Mouse (Mus musculus) kidney, embryonic 14.5 days (tissue): ENCODE results near the gene Gpr27. TPM values are rescaled to one million over a fixed set of nuclear protein-coding genes. Genes with fewer than 3 reads are reported as not detected.

ENCODE experiments used
- ATAC-seq: fragments of 200-750 bp; cut with Nextera tagmentation; 2 replicates; pipeline ENCODE4 v1.8.0; 2017; ENCODE audit warnings: moderate number of reproducible peaks, mild to moderate bottlenecking, moderate TSS enrichment, moderate library complexity; ENCODE audit not compliant: low FRiP score, low TSS enrichment
- H3K27ac ChIP-seq: fragments of 300-500 bp; sonication (generic); 2 replicates; pipeline ENCODE4 v1.5.1; 2014; ENCODE audit warnings: low read depth, mild to moderate bottlenecking, low read length, moderate library complexity, mixed read lengths
- H3K27me3 ChIP-seq: fragments of 300-500 bp; sonication (generic); 2 replicates; pipeline ENCODE4 v1.6.1; 2014; ENCODE audit warnings: mild to moderate bottlenecking, low read length; ENCODE audit not compliant: control insufficient read depth, insufficient read depth
- H3K36me3 ChIP-seq: fragments of 300-500 bp; sonication (generic); 2 replicates; pipeline ENCODE4 v1.6.1; 2014; ENCODE audit warnings: low read length, mixed read lengths; ENCODE audit not compliant: control insufficient read depth, insufficient read depth
- H3K4me1 ChIP-seq: fragments of 300-500 bp; sonication (generic); 2 replicates; pipeline ENCODE4 v1.6.1; 2014; ENCODE audit warnings: low read length, mixed read lengths; ENCODE audit not compliant: control insufficient read depth, insufficient read depth
- H3K4me2 ChIP-seq: fragments of 300-500 bp; sonication (generic); replicated peaks from 2 replicates; pipeline ENCODE4 v1.6.1; 2014; ENCODE audit warnings: low read depth, mild to moderate bottlenecking, low read length
- H3K4me3 ChIP-seq: fragments of 300-500 bp; sonication (generic); 2 replicates; pipeline ENCODE4 v1.5.1; 2014; ENCODE audit warnings: mild to moderate bottlenecking, low read length
- H3K9ac ChIP-seq: fragments of 300-500 bp; sonication (generic); 2 replicates; pipeline ENCODE4 v1.6.1; 2014; ENCODE audit warnings: low read depth, mild to moderate bottlenecking, low read length, moderate library complexity
- H3K9me3 ChIP-seq: fragments of 300-500 bp; sonication (generic); 2 replicates; pipeline ENCODE4 v1.6.1; 2016; ENCODE audit warnings: low read length; ENCODE audit not compliant: control insufficient read depth
- WGBS: fragments of 180-500 bp; shearing (Covaris S2); extraction: QIAGEN DNeasy Blood & Tissue Kit; methylation state at CpG from one replicate; pipeline ENCODE4 v1.1.7; 2014; 5-methylcytosine and 5-hydroxymethylcytosine counted together
- polyA plus RNA-seq: library from polyadenylated mRNA; unstranded; fragments of >200 nt; fragmentation: Nextera tagmentation; extraction: Ambion mirVana; gene quantifications from 2 replicates; pipeline ENCODE4 v1.2.1, GENCODE M21; 2014

Gpr27 gene
- polyA plus RNA-seq, 1 experiment from 2014 or later = 3.4 TPM

GRCm38 (mm10) chr6:99691666-99692205 is 743 bp upstream of the Gpr27 start:
- Histone ChIP-seq H3K27me3 (peaks cover 58% of the 10 kb centered on the region), H3K27ac (no peak overlapping the region), H3K36me3 (no peaks in the 10 kb centered on the region), H3K4me1 (peaks cover 7% of the 10 kb centered on the region), H3K4me3 (peak overlapping the region; percentile 82), H3K9ac (peak overlapping the region; percentile 83), H3K4me2 (peak overlapping the region; percentile 96), H3K9me3 (no peaks in the 10 kb centered on the region)
- no peak for ATAC-seq
- WGBS = 6% methylated on average over 24 of the region's 25 CpGs

- Histone ChIP-seq H3K4me2 (peak overlapping the region; percentile 96), H3K9me3 (no peaks in the 10 kb centered on the region), H3K4me1 (peaks cover 7% of the 10 kb centered on the region), H3K4me3 (peak overlapping the region; percentile 82), H3K9ac (peak overlapping the region; percentile 83), H3K36me3 (no peaks in the 10 kb centered on the region), H3K27ac (no peak overlapping the region), H3K27me3 (peaks cover 59% of the 10 kb centered on the region)
- peak; percentile 47 for ATAC-seq
- 1% methylated on average over 102 of the region's 110 CpGs for WGBS
These were observed 700 bp downstream of the Gpr27 start for GRCm38 (mm10) chr6:99692916-99693841.

GRCm38 (mm10) chr6:99700484-99700883 is 8.0 kb downstream of the Gpr27 start:
- peak; percentile 35; the same call in 1 of the 2 replicates for ATAC-seq
- no peak overlapping the region for H3K9ac ChIP-seq
- no peak overlapping the region for H3K27ac ChIP-seq
- no peaks in the 10 kb centered on the region for H3K9me3 ChIP-seq
- H3K36me3 ChIP-seq = no peaks in the 10 kb centered on the region
- 30% methylated on average over 3 of the region's 3 CpGs for WGBS
- H3K4me3 ChIP-seq = no peak overlapping the region
- H3K27me3 ChIP-seq = peaks cover 8% of the 10 kb centered on the region
- H3K4me2 ChIP-seq = no peak overlapping the region
- peaks cover 10% of the 10 kb centered on the region; the same call in 1 of the 2 replicates for H3K4me1 ChIP-seq

GRCm38 (mm10) chr6:99711576-99712101 is 19.2 kb downstream of the Gpr27 start:
- 61% methylated on average over 11 of the region's 11 CpGs for WGBS
- no peaks in the 10 kb centered on the region for H3K9me3 ChIP-seq
- no peak overlapping the region for H3K9ac ChIP-seq
- no peaks in the 10 kb centered on the region for H3K27me3 ChIP-seq
- no peak overlapping the region for H3K4me2 ChIP-seq
- H3K4me3 ChIP-seq = no peak overlapping the region
- no peak overlapping the region for H3K27ac ChIP-seq
- no peaks in the 10 kb centered on the region for H3K36me3 ChIP-seq
- no peak for ATAC-seq
- no peaks in the 10 kb centered on the region for H3K4me1 ChIP-seq

GRCm38 (mm10) chr6:99713256-99713655 is 20.8 kb downstream of the Gpr27 start:
- Histone ChIP-seq H3K36me3 (no peaks in the 10 kb centered on the region), H3K9me3 (no peaks in the 10 kb centered on the region), H3K27me3 (no peaks in the 10 kb centered on the region), H3K4me2 (no peak overlapping the region), H3K4me3 (no peak overlapping the region), H3K4me1 (no peaks in the 10 kb centered on the region), H3K27ac (no peak overlapping the region), H3K9ac (no peak overlapping the region)
- WGBS = 78% methylated on average over 5 of the region's 5 CpGs
- no peak for ATAC-seq

- Histone ChIP-seq H3K4me2 (no peak overlapping the region), H3K27ac (no peak overlapping the region), H3K4me3 (no peak overlapping the region), H3K36me3 (no peaks in the 10 kb centered on the region), H3K4me1 (no peaks in the 10 kb centered on the region), H3K9me3 (no peaks in the 10 kb centered on the region), H3K27me3 (no peaks in the 10 kb centered on the region), H3K9ac (no peak overlapping the region)
- ATAC-seq = no peak
- WGBS = 66% methylated on average over 6 of the region's 6 CpGs
These were observed 22.7 kb downstream of the Gpr27 start for GRCm38 (mm10) chr6:99715191-99715590.

- ATAC-seq = no peak
- no peaks in the 10 kb centered on the region for H3K9me3 ChIP-seq
- H3K36me3 ChIP-seq = no peaks in the 10 kb centered on the region
- H3K9ac ChIP-seq = no peak overlapping the region
- H3K4me1 ChIP-seq = no peaks in the 10 kb centered on the region
- 74% methylated on average over 5 of the region's 6 CpGs for WGBS
- no peak overlapping the region for H3K27ac ChIP-seq
- H3K27me3 ChIP-seq = no peaks in the 10 kb centered on the region
- H3K4me2 ChIP-seq = no peak overlapping the region
- no peak overlapping the region for H3K4me3 ChIP-seq
These were observed 23.4 kb downstream of the Gpr27 start for GRCm38 (mm10) chr6:99715913-99716312.

- no peaks in the 10 kb centered on the region for H3K36me3 ChIP-seq
- H3K4me2 ChIP-seq = no peak overlapping the region
- peaks cover 16% of the 10 kb centered on the region for H3K27me3 ChIP-seq
- ATAC-seq = no peak
- H3K4me1 ChIP-seq = peaks cover 4% of the 10 kb centered on the region
- 84% methylated on average over 9 of the region's 9 CpGs for WGBS
- H3K4me3 ChIP-seq = no peak overlapping the region
- no peaks in the 10 kb centered on the region for H3K9me3 ChIP-seq
- H3K9ac ChIP-seq = no peak overlapping the region
- H3K27ac ChIP-seq = no peak overlapping the region
These were observed 28.6 kb downstream of the Gpr27 start for GRCm38 (mm10) chr6:99721032-99721431.

- ATAC-seq = no peak
- H3K4me1 ChIP-seq = peaks cover 11% of the 10 kb centered on the region
- no peak overlapping the region for H3K27ac ChIP-seq
- no peaks in the 10 kb centered on the region for H3K9me3 ChIP-seq
- H3K27me3 ChIP-seq = peaks cover 30% of the 10 kb centered on the region
- no peak overlapping the region for H3K4me3 ChIP-seq
- no peaks in the 10 kb centered on the region for H3K36me3 ChIP-seq
- H3K9ac ChIP-seq = no peak overlapping the region
- no peak overlapping the region for H3K4me2 ChIP-seq
- 81% methylated on average over 9 of the region's 9 CpGs for WGBS
These were observed 29.9 kb downstream of the Gpr27 start for GRCm38 (mm10) chr6:99722390-99722789.
